Mouse (Mus musculus) kidney, postnatal 36 days (tissue): ENCODE results near the gene Myh7.
"Not testable (repeated sequence)": the region's sequence is repeated elsewhere in the genome, so short reads cannot be mapped to it uniquely, and the experiment has no call there.

ENCODE experiments used
- DNase-seq, 2 experiments: peaks; one replicate each; pipeline ENCODE4 v3.0.0; 2021 to 2022; ENCODE audit warnings: mixed read lengths in 2 of 2

Myh7 gene

DNA sequence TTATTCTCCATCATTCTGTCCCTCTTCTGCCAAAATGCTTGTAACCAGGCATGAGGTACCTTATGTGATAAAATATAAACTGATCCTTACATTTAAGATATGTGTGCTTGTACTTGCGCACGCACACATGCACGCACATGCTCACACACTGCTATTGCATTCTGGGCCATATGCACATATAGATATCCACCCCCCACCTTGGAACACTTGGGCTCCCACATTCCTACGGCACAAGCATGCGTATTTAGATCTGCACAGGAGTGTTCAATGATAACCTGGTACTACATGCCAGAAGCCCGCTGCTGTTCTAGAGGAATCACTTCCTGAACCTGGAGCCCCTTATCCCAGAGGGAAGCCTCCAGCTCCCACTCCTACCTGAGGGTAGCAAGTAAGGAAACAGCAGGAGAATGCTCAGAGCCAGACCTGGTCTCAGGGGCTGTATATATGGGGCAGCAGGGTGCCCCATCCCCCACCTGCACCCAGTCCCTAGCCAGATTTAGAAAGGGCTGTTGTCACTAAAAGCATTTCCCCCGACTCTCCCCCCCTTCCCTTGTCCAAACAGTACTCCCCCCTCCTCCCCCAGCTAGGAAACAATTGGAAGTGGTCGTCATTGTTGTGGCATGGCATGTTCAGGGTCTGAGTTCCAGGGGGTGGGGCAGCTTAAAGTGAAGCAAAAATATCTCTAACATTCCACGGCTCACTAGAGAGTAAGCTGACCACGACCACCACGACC lies at the start of gene Myh7:
Myh7 (minus strand) TSS at position 491 of the 733 bp plus-strand sequence.
- no peak for DNase-seq

DNA sequence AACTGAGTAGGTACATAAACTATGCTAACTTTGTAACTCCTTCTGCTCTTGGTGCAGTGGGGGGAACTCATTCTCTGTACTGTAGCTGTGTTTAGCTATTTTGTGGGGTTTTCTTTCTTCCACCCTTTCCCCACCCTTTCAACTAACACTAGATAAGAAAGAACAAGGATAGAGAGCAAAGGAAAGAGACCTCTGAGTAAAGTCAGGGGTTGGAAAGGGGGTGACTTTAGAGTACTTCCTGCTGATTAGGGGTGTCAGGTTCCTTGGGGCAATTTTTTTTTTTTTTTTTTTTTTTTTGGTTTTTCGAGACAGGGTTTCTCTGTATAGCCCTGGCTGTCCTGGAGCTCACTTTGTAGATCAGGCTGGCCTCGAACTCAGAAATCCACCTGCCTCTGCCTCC lies 49.3 kb upstream of the Myh7 start:
- not testable (repeated sequence) for DNase-seq

DNA sequence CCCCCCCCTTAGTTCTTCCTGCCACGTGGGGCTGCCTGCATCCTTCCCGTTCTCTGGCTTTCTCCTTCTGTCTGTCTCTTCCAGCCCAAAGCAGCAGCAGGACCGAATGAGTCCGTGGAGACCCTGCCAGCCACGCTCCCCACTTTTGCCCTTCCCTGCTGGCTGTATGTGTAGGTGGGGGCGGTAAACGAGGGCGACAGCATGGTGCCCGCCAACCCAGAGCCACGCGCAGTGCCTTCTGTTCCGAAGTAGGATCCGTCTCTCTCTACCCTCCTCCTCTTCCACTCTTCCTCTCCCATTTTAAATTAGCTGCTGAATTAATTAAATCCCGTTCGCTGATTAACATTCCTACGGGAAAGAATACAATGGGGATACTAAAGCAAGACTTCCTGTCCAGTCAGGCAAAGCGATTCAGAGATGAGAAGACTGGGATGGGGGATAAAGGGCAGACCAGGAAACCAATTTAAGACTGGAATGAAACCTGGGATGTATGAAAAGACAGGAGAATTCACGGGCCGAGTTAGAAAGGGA lies 38.3 kb upstream of the Myh7 start:
- DNase-seq, result no peak

DNA sequence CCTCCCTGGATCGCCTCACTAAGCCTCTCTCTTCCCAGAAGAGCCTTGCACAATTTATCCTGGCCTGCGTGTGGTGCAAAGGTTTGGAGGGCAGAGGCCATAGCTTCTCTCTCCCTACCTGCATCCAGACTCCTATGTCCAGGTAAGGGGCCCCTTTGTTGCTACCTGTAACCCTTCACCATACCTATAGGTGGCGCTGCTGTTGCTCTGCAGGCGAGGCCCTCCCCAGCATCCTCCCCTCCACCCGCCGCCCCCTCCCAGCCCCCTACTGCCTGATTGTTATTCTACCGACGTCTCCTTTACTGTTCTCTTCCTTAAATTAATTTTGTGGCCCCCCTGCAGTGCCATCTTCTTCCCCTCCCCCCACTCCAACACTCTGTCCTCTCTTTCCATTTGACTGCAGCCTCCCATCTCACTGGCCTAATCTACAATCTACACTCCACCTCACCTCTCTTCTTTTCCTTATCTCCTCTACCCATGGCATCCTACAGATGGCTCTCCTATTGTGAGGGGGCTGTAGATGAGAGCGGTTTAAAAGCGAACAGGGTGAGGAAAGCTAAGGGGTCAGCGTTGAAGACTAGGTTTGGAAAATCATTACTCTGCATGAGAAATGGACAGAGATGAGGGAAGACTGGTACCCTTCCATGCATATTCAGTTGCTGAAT lies 34.7 kb upstream of the Myh7 start:
- DNase-seq, result peak in 1 of 2 experiments; percentile 35

DNA sequence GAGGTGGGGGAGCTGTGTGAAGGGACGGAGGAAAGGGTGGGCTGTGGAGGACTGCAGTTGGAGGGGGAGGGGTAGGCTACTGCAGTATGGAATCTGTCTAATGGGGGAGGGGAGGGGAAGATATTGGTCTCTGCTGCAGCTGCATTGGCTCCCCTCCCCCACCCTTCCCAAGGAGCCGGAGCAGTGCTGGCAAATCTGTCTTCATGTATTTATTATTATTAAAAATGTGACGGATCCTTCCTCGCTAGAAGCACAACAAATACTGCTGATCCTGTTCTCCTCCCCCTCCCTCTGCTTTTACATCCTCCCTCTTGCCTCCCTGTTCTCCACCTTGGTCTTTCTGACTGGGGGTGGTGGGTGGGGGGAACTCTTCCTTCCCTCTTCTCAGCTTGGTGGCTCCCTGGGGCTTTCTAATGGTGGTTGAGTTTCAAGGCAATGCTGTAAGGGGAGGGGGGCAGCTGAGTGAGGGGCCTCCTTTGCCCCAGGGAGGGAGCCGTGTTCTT lies 34.0 kb upstream of the Myh7 start:
- DNase-seq, result no peak

DNA sequence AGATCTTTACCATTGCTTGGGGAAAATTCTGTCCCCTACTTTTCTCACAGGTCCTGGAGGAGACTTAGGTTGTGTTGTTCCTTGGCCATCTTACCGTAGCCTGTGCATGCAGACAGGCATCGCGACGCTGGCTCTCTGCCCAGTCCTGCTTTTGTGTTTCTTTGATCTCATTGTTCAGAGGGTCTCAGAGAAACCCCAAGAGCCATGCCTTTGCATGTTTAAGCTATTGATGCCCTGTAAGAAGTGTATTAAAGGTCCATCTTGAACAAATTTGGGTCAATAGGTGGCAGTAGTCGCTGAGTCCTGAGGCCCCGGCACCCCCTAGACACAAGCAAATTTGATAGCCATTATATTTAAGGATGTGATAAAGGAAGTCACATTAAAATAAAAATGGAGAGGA lies 33.2 kb upstream of the Myh7 start:
- no peak for DNase-seq

DNA sequence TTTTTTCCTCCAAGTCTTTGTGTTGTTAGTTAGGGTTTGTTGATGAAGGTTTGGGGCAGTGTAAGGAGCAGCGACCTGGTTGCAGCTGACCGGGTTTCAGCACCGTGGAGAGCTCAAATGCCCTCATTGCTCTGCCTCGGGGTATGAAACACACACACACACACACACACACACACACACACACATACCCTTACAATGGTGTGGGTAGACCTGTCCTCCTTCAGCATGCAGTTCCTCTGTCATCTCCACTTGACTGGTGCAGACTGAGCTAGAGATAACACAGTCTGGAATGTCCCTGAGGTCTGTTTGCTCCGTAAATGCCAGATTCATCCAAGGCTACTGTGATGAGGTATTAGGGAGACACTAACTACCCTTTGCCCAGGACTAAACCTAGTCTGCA lies 32.8 kb upstream of the Myh7 start:
- peak; percentile 53 to 82 for DNase-seq

DNA sequence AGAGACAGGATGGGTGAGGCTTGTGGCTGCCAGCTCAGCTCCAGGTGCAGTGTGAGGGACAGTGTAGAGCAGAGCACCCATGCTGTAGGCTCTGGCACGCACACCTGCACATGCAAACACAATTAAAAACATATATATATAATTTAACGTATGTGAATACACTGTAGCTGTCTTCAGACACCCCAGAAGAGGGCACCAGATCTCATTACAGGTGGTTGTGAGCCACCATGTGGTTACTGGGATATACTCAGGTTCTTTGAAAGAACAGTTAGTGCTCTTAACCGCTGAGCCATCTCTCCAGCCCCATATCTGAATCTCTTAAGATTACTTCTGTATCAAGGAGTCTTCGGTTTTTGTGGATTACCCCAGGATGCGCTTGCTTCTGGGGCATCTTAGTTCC lies 31.1 kb upstream of the Myh7 start:
- no peak for DNase-seq

DNA sequence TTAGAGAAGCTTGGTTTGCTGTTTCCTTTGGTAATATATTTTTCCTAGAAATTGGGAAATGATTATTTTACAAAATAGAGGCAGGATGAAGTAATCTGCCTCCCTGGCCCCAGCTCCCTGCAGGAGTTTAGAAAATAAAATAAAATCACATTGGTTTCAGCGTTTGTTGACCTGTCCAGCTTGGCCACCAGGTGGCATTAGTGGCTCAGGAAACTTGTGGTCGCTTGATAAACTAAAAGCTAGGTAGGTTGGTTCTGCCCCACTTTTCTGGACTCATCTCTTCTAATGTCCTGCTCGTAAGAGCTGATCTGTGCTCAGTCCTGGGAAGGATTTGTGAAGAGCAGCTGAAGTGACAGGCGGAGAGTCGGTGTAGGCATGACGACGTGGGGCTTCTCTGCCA lies 29.8 kb upstream of the Myh7 start:
- peak; percentile 54 to 81 for DNase-seq

DNA sequence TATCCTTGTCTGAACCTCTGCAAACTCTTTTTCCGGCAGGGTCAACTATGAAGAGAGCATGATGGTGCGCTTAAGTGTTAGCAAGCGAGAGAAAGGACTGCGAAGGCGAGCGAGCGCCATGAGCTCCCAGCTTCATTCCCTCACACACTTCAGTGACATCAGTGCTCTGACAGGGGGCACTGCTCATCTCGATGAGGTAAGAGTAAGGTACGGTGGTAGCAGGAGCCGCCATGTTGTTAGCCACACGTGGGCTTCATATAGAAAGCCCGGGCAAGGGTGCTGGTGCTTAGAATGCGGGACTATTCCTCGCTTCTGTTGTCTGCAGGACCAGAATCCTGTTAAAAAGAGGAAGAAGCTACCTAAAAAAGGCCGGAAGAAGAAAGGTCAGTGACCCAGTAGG lies 28.6 kb upstream of the Myh7 start:
- no peak for DNase-seq

DNA sequence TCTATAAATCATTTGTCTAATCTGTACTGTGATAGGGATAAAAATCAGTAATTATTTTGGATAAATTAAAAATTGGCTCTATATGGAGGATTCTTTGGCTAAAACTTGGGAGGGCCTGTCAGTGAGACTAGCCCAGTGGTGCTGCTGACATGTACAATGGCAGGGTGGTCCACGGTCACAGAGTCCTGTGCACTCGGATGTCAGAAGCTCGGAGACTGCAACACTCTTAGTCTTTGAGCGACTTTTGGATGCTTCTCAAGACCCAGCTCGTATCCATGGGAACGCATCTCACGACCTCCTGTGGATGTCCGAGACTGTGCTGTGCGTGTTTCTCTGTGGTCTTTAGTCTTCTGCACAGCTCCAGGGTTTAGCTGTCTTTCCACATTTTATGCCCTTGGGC lies 26.0 kb upstream of the Myh7 start:
- no peak for DNase-seq

DNA sequence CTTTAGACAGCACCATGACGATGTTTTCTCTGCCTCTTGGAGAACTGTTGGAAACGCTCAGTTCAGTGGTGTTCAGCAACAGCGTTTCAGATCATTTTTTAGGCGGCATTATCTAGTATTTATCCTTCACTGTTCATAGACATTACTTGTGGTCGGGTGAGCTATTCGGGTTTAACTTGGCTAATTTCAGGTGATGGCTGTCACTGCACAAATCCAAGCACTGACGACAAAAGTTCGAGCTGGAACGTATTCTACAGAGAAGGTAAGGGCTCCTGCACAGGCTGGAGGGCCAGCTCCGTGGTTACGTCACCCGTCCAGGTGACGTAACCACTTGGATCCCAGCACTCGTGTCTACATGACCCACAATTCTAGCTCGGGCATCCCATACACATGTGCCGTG lies 22.4 kb upstream of the Myh7 start:
- DNase-seq, result no peak

DNA sequence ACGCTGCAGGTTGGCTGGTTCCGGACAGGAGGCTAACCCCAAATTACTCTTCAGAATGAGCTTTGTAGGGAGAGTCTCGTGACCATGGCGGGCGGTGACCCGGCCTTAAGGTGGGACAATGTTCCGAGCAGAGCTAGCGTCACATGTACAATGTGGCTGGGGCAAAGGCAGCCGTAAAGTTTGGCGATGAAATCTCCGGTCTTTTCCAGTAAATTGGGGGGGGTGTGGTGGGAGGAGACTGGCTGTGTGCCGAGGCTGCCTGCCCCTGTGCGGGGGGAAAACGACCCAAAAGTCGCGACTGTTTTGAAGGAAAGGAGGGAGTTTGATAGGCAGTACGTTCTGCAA lies 21.3 kb upstream of the Myh7 start:
- no peak for DNase-seq

DNA sequence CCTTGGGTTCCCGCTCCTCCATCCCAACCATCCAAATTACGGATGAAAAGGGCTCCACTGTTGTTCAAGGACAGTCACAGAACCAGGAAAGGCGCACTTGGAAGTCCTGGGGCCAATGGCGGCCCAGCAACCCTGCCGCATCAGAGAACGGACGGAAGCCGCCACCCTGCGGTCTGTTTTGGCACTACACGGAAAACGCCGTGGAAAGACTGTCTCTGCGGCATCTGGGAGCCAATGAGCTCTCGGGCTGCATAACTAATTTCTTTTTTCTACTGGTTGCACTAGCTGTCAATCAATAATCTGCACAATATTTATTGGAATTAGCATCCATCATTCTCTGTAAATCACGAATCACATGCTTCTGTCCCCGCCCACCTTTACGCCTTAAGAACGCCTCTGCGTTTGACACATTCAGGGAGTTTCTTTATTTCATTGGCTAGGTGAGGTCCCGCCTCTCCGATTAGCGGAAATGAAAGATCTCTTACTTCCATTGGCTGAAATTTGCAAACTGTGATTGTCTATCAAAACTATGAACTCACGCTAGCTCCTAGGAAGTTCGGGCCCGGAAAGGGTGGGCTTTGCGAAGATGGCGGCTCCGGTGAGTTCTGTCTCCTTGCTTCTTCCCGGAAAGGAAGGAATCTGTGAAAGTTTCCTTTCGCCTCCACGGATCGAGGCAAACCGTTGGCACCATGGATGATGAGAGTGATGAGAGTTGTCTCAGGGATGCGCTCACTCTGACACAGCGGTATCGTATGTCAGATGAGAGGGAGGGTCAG lies 20.8 kb upstream of the Myh7 start, which contains the start of gene Ngdn:
Ngdn (plus strand) TSS at position 464 of the 776 bp plus-strand sequence.
- DNase-seq, result peak; percentile 99 to 100

DNA sequence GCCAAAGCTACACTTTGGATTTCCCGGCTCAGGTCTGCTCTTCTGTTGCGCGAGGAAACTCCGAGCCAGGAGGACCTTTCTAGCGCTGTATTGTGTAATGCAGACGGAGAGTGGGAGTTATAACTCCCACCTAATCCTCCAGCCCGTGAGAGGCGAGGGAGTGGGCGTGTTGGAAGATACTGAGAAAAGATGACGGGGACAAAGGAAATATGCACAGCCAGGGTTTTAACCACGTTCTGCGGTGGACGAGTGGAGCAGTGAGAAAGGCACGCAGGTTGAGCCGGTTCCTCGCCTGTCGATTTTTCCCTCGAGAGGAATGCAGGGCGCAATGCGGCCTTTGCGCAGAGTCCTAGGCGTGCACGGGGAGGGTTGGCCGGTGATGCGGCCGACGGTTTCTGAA lies 20.2 kb upstream of the Myh7 start:
- peak in 1 of 2 experiments; percentile 48 for DNase-seq

DNA sequence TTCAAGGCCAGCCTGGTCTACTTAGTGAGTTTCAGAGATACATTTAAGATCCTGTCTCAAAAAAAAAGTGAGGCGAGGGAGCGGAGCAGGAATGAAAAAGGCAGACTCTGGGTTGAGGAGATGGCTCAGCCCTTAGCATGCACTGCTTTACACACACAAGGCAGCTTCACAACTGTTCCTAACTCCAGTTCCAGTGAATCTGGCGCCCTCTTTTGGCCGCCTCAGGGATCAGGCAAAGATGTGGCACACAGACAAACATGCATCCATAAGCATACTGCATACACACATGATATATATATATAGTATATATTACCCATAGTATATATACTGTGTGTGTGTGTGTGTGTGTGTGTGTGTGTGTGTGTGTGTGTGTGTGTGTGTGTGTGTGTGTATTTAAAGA lies 16.7 kb upstream of the Myh7 start:
- DNase-seq, result peak in 1 of 2 experiments; percentile 58

DNA sequence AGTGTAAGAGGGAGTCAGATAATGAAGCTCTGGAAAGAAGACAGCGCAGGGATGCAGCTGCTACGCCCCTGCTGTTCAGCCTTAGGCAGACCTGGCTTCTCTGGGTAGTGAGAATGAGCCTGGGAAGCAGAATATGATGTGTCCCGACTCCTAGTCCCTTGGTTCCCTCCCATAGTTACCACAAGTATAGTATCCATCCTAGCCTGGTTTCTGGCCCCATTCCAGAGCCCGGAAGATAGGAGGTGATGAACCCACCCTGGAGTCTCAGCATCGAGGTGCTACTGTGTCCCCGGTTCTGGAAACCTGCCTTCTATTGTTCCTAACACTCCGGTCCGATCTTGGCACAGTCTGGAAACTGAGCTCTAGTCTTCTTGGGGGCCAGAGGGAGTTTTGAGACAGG lies 14.0 kb upstream of the Myh7 start:
- no peak for DNase-seq

DNA sequence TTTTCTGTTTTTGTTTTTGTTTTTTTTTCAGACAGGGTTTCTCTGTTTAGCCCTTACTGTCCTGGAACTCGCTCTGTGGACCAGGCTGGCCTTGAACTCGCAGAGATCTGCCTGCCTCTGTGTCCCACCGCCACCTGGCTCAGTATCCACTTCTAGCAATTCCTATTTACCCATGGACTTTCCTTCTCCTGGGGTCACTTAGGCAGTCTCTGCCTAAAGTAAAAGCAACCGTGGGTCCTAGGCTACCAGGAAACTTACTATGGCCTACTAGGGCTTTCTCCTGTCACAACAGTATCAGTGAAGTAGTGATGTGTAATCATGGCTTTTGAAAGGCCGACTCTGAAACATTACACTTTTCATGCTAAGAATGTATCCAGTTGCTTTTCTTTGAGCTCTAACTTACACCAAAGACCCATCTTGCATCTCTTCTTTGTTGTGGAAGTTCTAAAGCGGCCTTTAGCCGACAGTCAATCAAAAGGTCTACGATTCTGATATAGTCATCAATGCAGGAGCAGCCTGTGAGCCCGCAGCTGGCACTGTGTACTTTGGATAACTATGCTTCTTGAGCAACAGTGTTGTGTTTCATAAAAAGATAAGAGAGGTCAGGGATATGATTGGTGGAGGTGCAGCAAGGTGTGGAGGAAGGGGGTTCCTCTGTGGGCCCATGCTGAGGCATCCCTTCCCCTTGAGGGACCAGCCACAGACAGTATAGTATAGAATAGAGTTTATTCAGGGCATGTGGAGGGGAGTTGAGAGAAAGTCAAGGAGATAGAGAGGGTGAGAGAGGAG lies 12.9 kb upstream of the Myh7 start:
- DNase-seq, result no peak

DNA sequence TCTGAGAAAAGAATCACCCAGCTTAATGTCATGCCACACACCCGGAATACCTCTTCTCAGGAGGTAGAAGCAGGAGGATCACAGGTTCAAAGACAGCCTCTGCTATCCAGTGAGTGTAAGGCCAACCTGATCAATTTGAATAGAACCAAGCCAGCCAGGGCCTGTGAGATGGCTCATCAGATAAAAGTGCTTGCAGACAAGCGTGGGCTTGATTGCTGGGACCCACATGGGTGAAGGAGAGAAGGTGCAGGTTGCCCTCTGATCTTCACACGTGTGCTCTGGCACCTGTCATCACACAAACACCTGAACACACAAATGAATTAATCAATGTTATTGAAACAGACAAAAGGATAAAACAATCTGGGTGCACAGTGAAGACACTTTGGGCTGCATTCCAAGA lies 12.1 kb upstream of the Myh7 start:
- no peak for DNase-seq

DNA sequence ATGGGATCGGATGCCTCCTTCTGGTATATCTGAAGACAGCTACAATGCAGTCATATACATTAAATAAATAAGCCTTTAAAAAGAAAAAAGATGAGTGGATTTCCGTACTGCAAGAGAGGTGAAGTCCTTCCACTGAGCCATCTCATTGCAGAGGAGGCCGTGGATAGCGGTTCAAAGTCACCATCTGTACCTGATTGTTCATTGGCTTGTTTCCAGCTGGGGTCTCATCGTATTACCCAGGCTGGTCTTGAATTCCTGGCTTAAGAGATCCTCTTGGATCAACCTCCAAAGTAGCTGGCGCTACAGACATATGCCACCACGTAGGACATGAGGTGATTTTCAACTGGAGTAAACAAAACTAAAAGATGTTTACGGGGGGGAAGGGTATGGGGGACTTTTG lies 11.5 kb upstream of the Myh7 start:
- no peak for DNase-seq

DNA sequence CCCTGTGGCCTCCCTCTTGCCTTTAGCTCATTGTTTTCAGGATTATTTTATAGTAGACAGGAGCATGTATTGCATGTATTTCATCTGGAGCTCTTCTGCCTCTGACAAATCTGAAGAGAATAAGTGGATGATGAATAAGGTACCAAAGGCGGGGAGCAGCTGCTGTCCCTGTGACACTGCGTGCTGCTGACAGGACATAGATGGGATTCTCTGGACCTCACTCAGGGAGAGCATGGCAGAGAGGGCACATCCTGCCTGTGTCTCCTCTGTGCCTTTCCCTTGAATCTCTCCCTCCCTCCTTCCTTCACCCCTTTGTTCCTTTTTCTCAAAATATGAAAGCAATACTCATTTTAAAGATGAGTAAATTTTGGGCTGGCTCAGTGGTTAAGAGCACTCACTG lies 11.1 kb upstream of the Myh7 start:
- DNase-seq, result no peak
